Mouse (Mus musculus): Measurements from ENCODE around the gene Folr1. TPM values are rescaled to one million over a fixed set of nuclear protein-coding genes. Genes with fewer than 3 reads are reported as not detected.

Gene Folr1
- polyA plus RNA-seq, 1 experiment from 2014 or later = 3.2 TPM

GRCm38 (mm10) chr7:101833916-101834584 lies 36.5 kb downstream of the Folr1 start:
- peaks cover 7% of the 10 kb centered on the region; the same call in 1 of the 2 replicates for H3K4me1 ChIP-seq (replicated peaks; ENCODE audit: control insufficient read depth, insufficient read depth)
- ATAC-seq (ENCODE audit: low FRiP score, low TSS enrichment) (no peak), DNase-seq (ENCODE audit: low spot score) (no peak)
- H3K27me3 ChIP-seq (ENCODE audit: control insufficient read depth, insufficient read depth, low read length) = no peaks in the 10 kb centered on the region
- H3K9ac ChIP-seq (ENCODE audit: low read length) = no peak overlapping the region
- 45% methylated on average over 3 of the region's 3 CpGs for whole genome bisulfite sequencing
- H3K4me2 ChIP-seq (replicated peaks; ENCODE audit: low read depth) = no peak overlapping the region
- no peaks in the 10 kb centered on the region for H3K9me3 ChIP-seq (ENCODE audit: control insufficient read depth, low read length)
- peaks cover 37% of the 10 kb centered on the region for H3K36me3 ChIP-seq (ENCODE audit: control insufficient read depth, insufficient read depth, low read length)
- H3K4me3 ChIP-seq (ENCODE audit: low read depth, low read length) = no peak overlapping the region
- no peak overlapping the region for H3K27ac ChIP-seq (replicated peaks)
- TF ChIP-seq EP300 (optimal IDR thresholded peaks at IDR 0.05) = no peak
- TF ChIP-seq CTCF (IDR thresholded peaks at IDR 0.05; ENCODE audit: low read depth) = no peak

DNA sequence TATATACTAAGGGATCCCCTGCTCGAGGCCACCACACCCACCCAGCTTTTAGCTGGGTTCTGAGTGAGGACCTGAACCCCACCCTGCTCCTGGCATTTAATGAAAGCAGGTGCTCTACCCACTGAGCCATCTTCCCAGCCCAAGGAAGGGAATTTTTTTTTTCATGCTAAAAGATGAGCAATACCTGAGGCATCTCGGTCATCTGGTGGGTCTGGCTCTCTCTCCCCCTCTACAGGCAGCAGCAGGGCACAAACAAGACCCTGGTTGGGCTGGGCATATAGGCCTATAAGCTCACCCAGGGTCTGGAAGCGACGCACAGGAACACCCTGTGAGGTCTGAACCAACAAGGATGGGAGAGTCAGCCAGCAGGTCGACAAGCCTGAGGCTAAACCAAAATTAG lies 37.2 kb downstream of the Folr1 start:
- H3K9me3 ChIP-seq (ENCODE audit: control insufficient read depth, low read length) = no peaks in the 10 kb centered on the region
- no peak overlapping the region for H3K4me2 ChIP-seq (replicated peaks; ENCODE audit: low read depth)
- no peak overlapping the region for H3K27ac ChIP-seq (replicated peaks)
- 60% methylated on average over 5 of the region's 5 CpGs for WGBS
- ATAC-seq (ENCODE audit: low FRiP score, low TSS enrichment) = no peak
- no peaks in the 10 kb centered on the region for H3K27me3 ChIP-seq (ENCODE audit: control insufficient read depth, insufficient read depth, low read length)
- TF ChIP-seq CTCF (IDR thresholded peaks at IDR 0.05; ENCODE audit: low read depth) (peak; percentile 33), EP300 (optimal IDR thresholded peaks at IDR 0.05) (no peak)
- peaks cover 43% of the 10 kb centered on the region for H3K36me3 ChIP-seq (ENCODE audit: control insufficient read depth, insufficient read depth, low read length)
- H3K9ac ChIP-seq (ENCODE audit: low read length) = no peak overlapping the region
- DNase-seq (ENCODE audit: low spot score) = no peak
- no peak overlapping the region for H3K4me3 ChIP-seq (ENCODE audit: low read depth, low read length)
- H3K4me1 ChIP-seq (replicated peaks; ENCODE audit: control insufficient read depth, insufficient read depth) = peaks cover 4% of the 10 kb centered on the region; the same call in 1 of the 2 replicates

- Histone ChIP-seq H3K4me2 (replicated peaks; ENCODE audit: low read depth) (no peak overlapping the region), H3K9me3 (ENCODE audit: control insufficient read depth, low read length) (no peaks in the 10 kb centered on the region), H3K9ac (ENCODE audit: low read length) (no peak overlapping the region), H3K27ac (replicated peaks) (no peak overlapping the region), H3K36me3 (ENCODE audit: control insufficient read depth, insufficient read depth, low read length) (peaks cover 50% of the 10 kb centered on the region), H3K27me3 (ENCODE audit: control insufficient read depth, insufficient read depth, low read length) (no peaks in the 10 kb centered on the region), H3K4me3 (ENCODE audit: low read depth, low read length) (no peak overlapping the region), H3K4me1 (replicated peaks; ENCODE audit: control insufficient read depth, insufficient read depth) (peaks cover 4% of the 10 kb centered on the region; the same call in 1 of the 2 replicates)
- ATAC-seq (ENCODE audit: low FRiP score, low TSS enrichment) = no peak
- TF ChIP-seq CTCF (IDR thresholded peaks at IDR 0.05; ENCODE audit: low read depth) = no peak
- no peak for TF ChIP-seq EP300 (optimal IDR thresholded peaks at IDR 0.05)
- no peak for DNase-seq (ENCODE audit: low spot score)
- 95% methylated on average over 4 of the region's 4 CpGs for WGBS
These were observed 38.2 kb downstream of the Folr1 start for GRCm38 (mm10) chr7:101832372-101832771.

DNA sequence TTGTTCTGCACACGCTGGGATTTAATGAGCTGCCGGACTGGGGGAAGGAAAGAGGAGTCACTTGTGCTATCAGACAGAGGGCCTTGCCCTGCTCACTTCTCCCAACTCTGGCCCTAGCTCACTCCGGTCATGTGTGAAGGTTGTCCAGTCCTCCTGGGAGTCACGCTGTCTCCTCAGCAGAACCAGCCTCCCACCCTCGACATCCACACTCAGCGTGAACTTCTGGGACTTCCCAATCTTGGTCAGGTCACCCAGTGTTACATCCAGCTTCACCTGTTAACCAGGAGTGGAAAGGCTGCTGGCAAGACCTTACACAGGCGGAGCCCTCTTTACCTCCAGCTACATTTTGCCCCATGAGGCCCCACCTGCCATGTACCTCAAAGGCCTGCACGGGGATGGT lies 39.2 kb downstream of the Folr1 start:
- H3K9ac ChIP-seq (ENCODE audit: low read length) = no peak overlapping the region
- no peak overlapping the region for H3K4me3 ChIP-seq (ENCODE audit: low read depth, low read length)
- DNase-seq (ENCODE audit: low spot score) (no peak), ATAC-seq (ENCODE audit: low FRiP score, low TSS enrichment) (no peak)
- WGBS = 91% methylated on average over 8 of the region's 8 CpGs
- H3K9me3 ChIP-seq (ENCODE audit: control insufficient read depth, low read length) = no peaks in the 10 kb centered on the region
- H3K36me3 ChIP-seq (ENCODE audit: control insufficient read depth, insufficient read depth, low read length) = peaks cover 55% of the 10 kb centered on the region
- H3K4me1 ChIP-seq (replicated peaks; ENCODE audit: control insufficient read depth, insufficient read depth) = peaks cover 4% of the 10 kb centered on the region; the same call in 1 of the 2 replicates
- no peak overlapping the region for H3K27ac ChIP-seq (replicated peaks)
- no peaks in the 10 kb centered on the region for H3K27me3 ChIP-seq (ENCODE audit: control insufficient read depth, insufficient read depth, low read length)
- no peak overlapping the region for H3K4me2 ChIP-seq (replicated peaks; ENCODE audit: low read depth)
- TF ChIP-seq EP300 (optimal IDR thresholded peaks at IDR 0.05) (no peak), CTCF (IDR thresholded peaks at IDR 0.05; ENCODE audit: low read depth) (no peak)

DNA sequence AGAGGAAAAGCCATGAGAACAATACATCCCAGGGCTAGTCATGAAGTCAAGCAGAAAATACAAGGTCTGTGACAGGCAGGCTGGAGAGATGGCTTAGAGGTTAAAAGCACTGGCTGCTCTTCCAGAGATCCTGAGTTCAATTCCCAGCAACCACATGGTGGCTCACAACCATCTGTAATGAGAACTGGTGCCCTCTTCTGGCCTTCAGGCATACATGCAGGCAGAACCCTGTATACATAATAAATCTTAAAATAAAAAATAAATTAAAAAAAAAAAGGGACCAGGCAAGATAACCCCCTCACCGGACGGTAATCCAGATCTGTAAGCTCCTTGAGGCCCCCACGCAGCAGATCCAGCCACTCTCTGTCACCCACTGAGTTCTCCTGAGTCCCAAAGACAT lies 40.2 kb downstream of the Folr1 start:
- Histone ChIP-seq H3K27ac (replicated peaks) (no peak overlapping the region), H3K9ac (ENCODE audit: low read length) (no peak overlapping the region), H3K4me3 (ENCODE audit: low read depth, low read length) (no peak overlapping the region), H3K4me1 (replicated peaks; ENCODE audit: control insufficient read depth, insufficient read depth) (peaks cover under 1% of the 10 kb centered on the region; the same call in 1 of the 2 replicates), H3K9me3 (ENCODE audit: control insufficient read depth, low read length) (no peaks in the 10 kb centered on the region), H3K4me2 (replicated peaks; ENCODE audit: low read depth) (no peak overlapping the region), H3K36me3 (ENCODE audit: control insufficient read depth, insufficient read depth, low read length) (peaks cover 62% of the 10 kb centered on the region), H3K27me3 (ENCODE audit: control insufficient read depth, insufficient read depth, low read length) (no peaks in the 10 kb centered on the region)
- ATAC-seq (ENCODE audit: low FRiP score, low TSS enrichment) (no peak), DNase-seq (ENCODE audit: low spot score) (no peak)
- WGBS = 94% methylated on average over 3 of the region's 3 CpGs
- TF ChIP-seq EP300 (optimal IDR thresholded peaks at IDR 0.05) (no peak), CTCF (IDR thresholded peaks at IDR 0.05; ENCODE audit: low read depth) (peak; percentile 44)

Measured in stomach, postnatal 0 days (tissue).